Mouse (Mus musculus) liver, embryonic 11.5 days (tissue): ENCODE data around the gene Prox2. TPM values are rescaled to one million over a fixed set of nuclear protein-coding genes. Genes with fewer than 3 reads are reported as not detected.

Source experiments
- ATAC-seq: fragments of 200-750 bp; cut with Nextera tagmentation; replicated peaks from 2 replicates; pipeline ENCODE4 v1.8.0; 2017; ENCODE audit warnings: moderate number of reproducible peaks, mild to moderate bottlenecking, moderate TSS enrichment, moderate library complexity; ENCODE audit not compliant: low FRiP score
- DNase-seq: peaks from one replicate; pipeline ENCODE4 v3.0.0-alpha.2; 2017; ENCODE audit warnings: low spot score
- H3K27ac ChIP-seq: fragments of 300-500 bp; sonication (generic); 2 replicates; pipeline ENCODE4 v1.5.1; 2014; ENCODE audit warnings: mild to moderate bottlenecking, low read depth, low read length, control low read depth
- H3K27me3 ChIP-seq: fragments of 300-500 bp; sonication (generic); replicated peaks from 2 replicates; pipeline ENCODE4 v1.6.1; 2014; ENCODE audit warnings: low read length, mixed read lengths; ENCODE audit not compliant: control insufficient read depth, insufficient read depth
- H3K36me3 ChIP-seq: fragments of 300-500 bp; sonication (generic); 2 replicates; pipeline ENCODE4 v1.6.1; 2014; ENCODE audit warnings: mild to moderate bottlenecking, low read length, moderate library complexity, mixed read lengths; ENCODE audit not compliant: control insufficient read depth, insufficient read depth
- H3K4me1 ChIP-seq: fragments of 300-500 bp; sonication (generic); replicated peaks from 2 replicates; pipeline ENCODE4 v1.6.1; 2014; ENCODE audit warnings: low read length, mixed read lengths; ENCODE audit not compliant: control insufficient read depth, insufficient read depth
- H3K4me2 ChIP-seq: fragments of 300-500 bp; sonication (generic); 2 replicates; pipeline ENCODE4 v1.6.1; 2014; ENCODE audit warnings: mild to moderate bottlenecking, control low read depth, moderate library complexity
- H3K4me3 ChIP-seq: fragments of 300-500 bp; sonication (generic); 2 replicates; pipeline ENCODE4 v1.5.1; 2014; ENCODE audit warnings: low read depth, low read length, control low read depth
- H3K9ac ChIP-seq: fragments of 300-500 bp; sonication (generic); 2 replicates; pipeline ENCODE4 v1.6.1; 2014; ENCODE audit warnings: low read depth, low read length, control low read depth
- H3K9me3 ChIP-seq: fragments of 300-500 bp; sonication (generic); 2 replicates; pipeline ENCODE4 v1.6.1; 2016; ENCODE audit warnings: low read length, inconsistent platforms, mixed read lengths; ENCODE audit not compliant: control insufficient read depth
- WGBS: fragments of 180-500 bp; shearing (Covaris S2); extraction: QIAGEN DNeasy Blood & Tissue Kit; methylation state at CpG from one replicate; pipeline ENCODE4 v1.1.7; 2014; 5-methylcytosine and 5-hydroxymethylcytosine counted together
- polyA plus RNA-seq: library from polyadenylated mRNA; unstranded; fragments of >200 nt; fragmentation: Nextera tagmentation; extraction: Ambion mirVana; gene quantifications from 2 replicates; pipeline ENCODE4 v1.2.1, GENCODE M21; 2014

The Prox2 gene
- polyA plus RNA-seq, 1 experiment from 2014 or later: 4.3 TPM

- H3K9me3 ChIP-seq: no peaks in the 10 kb centered on the region
- ATAC-seq (peak; percentile 56; the same call in 1 of the 2 replicates), DNase-seq (no peak)
- no peaks in the 10 kb centered on the region for H3K27me3 ChIP-seq
- peaks cover 11% of the 10 kb centered on the region for H3K36me3 ChIP-seq
- H3K4me2 ChIP-seq: no peak overlapping the region
- H3K4me1 ChIP-seq: peaks cover 11% of the 10 kb centered on the region
- H3K9ac ChIP-seq: no peak overlapping the region
- H3K27ac ChIP-seq: no peak overlapping the region
- 6% methylated on average over 3 of the region's 3 CpGs for WGBS
- H3K4me3 ChIP-seq: no peak overlapping the region
These were observed 18.3 kb downstream of the Prox2 start for GRCm38 (mm10) chr12:85092214-85092613.

- no peak overlapping the region for H3K4me2 ChIP-seq
- H3K36me3 ChIP-seq: peaks cover 11% of the 10 kb centered on the region
- ATAC-seq (peak; percentile 73), DNase-seq (no peak)
- peaks cover 11% of the 10 kb centered on the region for H3K4me1 ChIP-seq
- peak overlapping the region; percentile 41; the same call in 1 of the 2 replicates for H3K27ac ChIP-seq
- H3K9me3 ChIP-seq: no peaks in the 10 kb centered on the region
- H3K27me3 ChIP-seq: no peaks in the 10 kb centered on the region
- no peak overlapping the region for H3K4me3 ChIP-seq
- 39% methylated on average over 3 of the region's 3 CpGs for WGBS
- no peak overlapping the region for H3K9ac ChIP-seq
These were observed 19.4 kb downstream of the Prox2 start for GRCm38 (mm10) chr12:85091190-85091589.

- no peak for DNase-seq
- no peak overlapping the region for H3K4me2 ChIP-seq
- WGBS: 91% methylated on average over 12 of the region's 12 CpGs
- H3K27me3 ChIP-seq: no peaks in the 10 kb centered on the region
- no peak overlapping the region for H3K27ac ChIP-seq
- peaks cover 11% of the 10 kb centered on the region for H3K4me1 ChIP-seq
- no peak overlapping the region for H3K9ac ChIP-seq
- H3K36me3 ChIP-seq: peaks cover 11% of the 10 kb centered on the region
- H3K4me3 ChIP-seq: no peak overlapping the region
- H3K9me3 ChIP-seq: no peaks in the 10 kb centered on the region
- ATAC-seq: no peak
These were observed 22.7 kb downstream of the Prox2 start for GRCm38 (mm10) chr12:85087845-85088244.

GRCm38 (mm10) chr12:85084941-85085340 is 25.6 kb downstream of the Prox2 start:
- Histone ChIP-seq H3K4me1 (no peaks in the 10 kb centered on the region), H3K9me3 (no peaks in the 10 kb centered on the region), H3K27me3 (no peaks in the 10 kb centered on the region), H3K27ac (no peak overlapping the region), H3K9ac (no peak overlapping the region), H3K4me2 (no peak overlapping the region), H3K4me3 (no peak overlapping the region), H3K36me3 (peaks cover 11% of the 10 kb centered on the region)
- 90% methylated on average over 4 of the region's 4 CpGs for WGBS
- DNase-seq (no peak), ATAC-seq (no peak)

GRCm38 (mm10) chr12:85084257-85084656 is 26.3 kb downstream of the Prox2 start:
- Histone ChIP-seq H3K36me3 (peaks cover 10% of the 10 kb centered on the region), H3K9ac (no peak overlapping the region), H3K9me3 (no peaks in the 10 kb centered on the region), H3K4me1 (no peaks in the 10 kb centered on the region), H3K27me3 (no peaks in the 10 kb centered on the region), H3K27ac (no peak overlapping the region), H3K4me2 (no peak overlapping the region), H3K4me3 (no peak overlapping the region)
- DNase-seq (no peak), ATAC-seq (no peak)
- WGBS: 58% methylated on average over 2 of the region's 2 CpGs

- ATAC-seq (no peak), DNase-seq (no peak)
- Histone ChIP-seq H3K27me3 (no peaks in the 10 kb centered on the region), H3K36me3 (peaks cover 3% of the 10 kb centered on the region; the same call in 1 of the 2 replicates), H3K9me3 (no peaks in the 10 kb centered on the region), H3K4me1 (no peaks in the 10 kb centered on the region), H3K27ac (no peak overlapping the region), H3K9ac (no peak overlapping the region), H3K4me3 (no peak overlapping the region), H3K4me2 (no peak overlapping the region)
- WGBS: 90% methylated on average over 3 of the region's 3 CpGs
These were observed 33.5 kb downstream of the Prox2 start for GRCm38 (mm10) chr12:85077100-85077499.

- no peaks in the 10 kb centered on the region for H3K27me3 ChIP-seq
- no peaks in the 10 kb centered on the region for H3K9me3 ChIP-seq
- no peak overlapping the region for H3K4me2 ChIP-seq
- H3K36me3 ChIP-seq: peaks cover 11% of the 10 kb centered on the region; the same call in 1 of the 2 replicates
- H3K4me1 ChIP-seq: no peaks in the 10 kb centered on the region
- H3K4me3 ChIP-seq: no peak overlapping the region
- no peak overlapping the region for H3K27ac ChIP-seq
- no peak for DNase-seq
- no peak overlapping the region for H3K9ac ChIP-seq
- no peak for ATAC-seq
These were observed 39.5 kb downstream of the Prox2 start for GRCm38 (mm10) chr12:85071043-85071442.

GRCm38 (mm10) chr12:85051218-85051617 is 59.3 kb downstream of the Prox2 start:
- no peak for DNase-seq
- 71% methylated on average over 6 of the region's 6 CpGs for WGBS
- no peak overlapping the region for H3K4me3 ChIP-seq

More at GRCm38 (mm10) chr12:85051218-85051617, 59.3 kb downstream of the Prox2 start:
- no peak for ATAC-seq
- Histone ChIP-seq H3K36me3 (peaks cover 16% of the 10 kb centered on the region), H3K4me1 (no peaks in the 10 kb centered on the region), H3K4me2 (no peak overlapping the region), H3K27me3 (no peaks in the 10 kb centered on the region), H3K27ac (no peak overlapping the region), H3K9me3 (no peaks in the 10 kb centered on the region), H3K9ac (no peak overlapping the region)
